Mouse (Mus musculus) brain, embryonic 14.5 days (tissue): ENCODE results near the gene Ociad2. TPM values are rescaled to one million over a fixed set of nuclear protein-coding genes. Genes with fewer than 3 reads are reported as not detected.

Experiments used
- DNase-seq: peaks from one replicate; pipeline ENCODE4 v3.0.0-alpha.2; 2011; ENCODE audit warnings: low read depth
- CTCF ChIP-seq: fragments of 200-500 bp; IDR thresholded peaks from 2 replicates; pipeline ENCODE4 v1.5.1; 2012; ENCODE audit warnings: inconsistent platforms, mild to moderate bottlenecking, moderate library complexity, borderline replicate concordance; ENCODE audit not compliant: insufficient read depth, insufficient read length; ENCODE audit errors: extremely low read depth
- POLR2A ChIP-seq: fragments of 200-500 bp; IDR thresholded peaks from 2 replicates; pipeline ENCODE4 v1.6.1; 2012; ENCODE audit warnings: mild to moderate bottlenecking, inconsistent platforms, borderline replicate concordance; ENCODE audit not compliant: poor library complexity, insufficient read depth, insufficient read length, severe bottlenecking; ENCODE audit errors: extremely low read depth
- polyA plus RNA-seq: library from polyadenylated mRNA; depleted of rRNA; stranded (reverse); fragments of >200 nt; gene quantifications from 2 replicates; pipeline ENCODE4 v1.2.3, GENCODE M21; 2012

The Ociad2 gene
- polyA plus RNA-seq, 1 experiment = 9.3 TPM

DNA sequence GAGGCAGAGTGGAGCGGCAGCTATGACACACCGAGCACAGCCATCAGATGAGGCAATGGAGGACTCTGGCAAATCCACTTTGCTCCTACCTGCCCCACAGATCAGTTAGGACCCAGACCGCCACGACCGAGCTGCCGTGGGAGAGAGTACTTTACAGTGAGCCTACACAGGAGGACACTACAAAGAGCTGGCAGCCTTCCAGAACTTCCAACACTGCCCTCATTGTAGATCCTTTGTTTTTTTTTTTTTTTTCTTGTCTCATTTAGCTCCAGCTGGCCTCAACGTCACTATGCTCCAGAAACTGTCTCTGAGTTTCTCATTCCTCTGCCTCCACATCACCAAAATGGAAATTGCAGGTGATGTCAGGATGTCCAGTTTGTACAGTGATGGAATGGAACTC lies 12.7 kb upstream of the Ociad2 start:
- TF ChIP-seq CTCF (no peak), POLR2A (no peak)
- peak; percentile 63 for DNase-seq

- no peak for TF ChIP-seq POLR2A
- TF ChIP-seq CTCF = no peak
- DNase-seq = no peak
These were observed 11.0 kb upstream of the Ociad2 start for GRCm38 (mm10) chr5:73351796-73352195.

DNA sequence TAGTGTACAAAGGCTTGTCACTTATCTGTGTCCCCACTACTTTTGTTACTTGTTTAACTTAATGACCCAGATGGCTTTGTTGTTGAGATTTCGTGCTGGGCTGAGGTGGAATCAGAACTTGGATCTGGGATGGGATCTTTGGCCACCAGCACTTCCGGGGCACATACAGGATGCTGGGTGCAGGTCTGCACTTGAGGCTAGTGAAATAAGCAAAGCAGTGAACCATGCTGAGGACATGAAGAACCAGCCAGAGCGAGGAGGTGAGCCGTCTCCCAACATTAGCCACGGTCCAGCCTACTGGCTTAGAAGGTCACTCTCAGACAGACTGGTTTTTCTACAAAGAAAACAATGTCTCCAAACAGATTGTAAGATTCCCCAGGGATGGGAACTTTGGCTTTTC lies 8.7 kb upstream of the Ociad2 start:
- no peak for TF ChIP-seq POLR2A
- TF ChIP-seq CTCF = no peak
- no peak for DNase-seq

- TF ChIP-seq CTCF (no peak), POLR2A (no peak)
These were observed 4.4 kb upstream of the Ociad2 start for GRCm38 (mm10) chr5:73345254-73345653.

DNA sequence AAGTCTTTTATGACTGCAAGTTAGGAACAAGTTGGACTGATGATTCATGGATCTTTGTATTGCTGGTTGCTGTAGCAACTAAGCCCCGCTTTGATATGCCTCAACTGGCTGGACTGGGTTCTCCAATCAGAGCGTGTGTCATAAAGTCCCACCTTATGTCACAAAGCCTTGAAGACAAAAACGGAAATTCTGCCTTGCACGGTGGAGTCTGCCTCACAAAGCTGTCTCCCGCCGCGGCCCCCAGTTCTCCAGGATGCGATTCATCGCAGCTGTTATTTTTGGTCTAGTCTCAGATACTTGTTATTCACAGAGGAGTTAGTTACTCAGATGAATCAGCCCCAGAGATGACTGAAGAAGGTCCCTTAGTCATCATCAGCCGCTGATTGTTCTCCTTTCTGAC lies 3.5 kb upstream of the Ociad2 start:
- no peak for TF ChIP-seq CTCF
- TF ChIP-seq POLR2A = no peak
- DNase-seq = peak; percentile 75

More at GRCm38 (mm10) chr5:73345254-73345653, 4.4 kb upstream of the Ociad2 start:
- DNase-seq = no peak

DNA sequence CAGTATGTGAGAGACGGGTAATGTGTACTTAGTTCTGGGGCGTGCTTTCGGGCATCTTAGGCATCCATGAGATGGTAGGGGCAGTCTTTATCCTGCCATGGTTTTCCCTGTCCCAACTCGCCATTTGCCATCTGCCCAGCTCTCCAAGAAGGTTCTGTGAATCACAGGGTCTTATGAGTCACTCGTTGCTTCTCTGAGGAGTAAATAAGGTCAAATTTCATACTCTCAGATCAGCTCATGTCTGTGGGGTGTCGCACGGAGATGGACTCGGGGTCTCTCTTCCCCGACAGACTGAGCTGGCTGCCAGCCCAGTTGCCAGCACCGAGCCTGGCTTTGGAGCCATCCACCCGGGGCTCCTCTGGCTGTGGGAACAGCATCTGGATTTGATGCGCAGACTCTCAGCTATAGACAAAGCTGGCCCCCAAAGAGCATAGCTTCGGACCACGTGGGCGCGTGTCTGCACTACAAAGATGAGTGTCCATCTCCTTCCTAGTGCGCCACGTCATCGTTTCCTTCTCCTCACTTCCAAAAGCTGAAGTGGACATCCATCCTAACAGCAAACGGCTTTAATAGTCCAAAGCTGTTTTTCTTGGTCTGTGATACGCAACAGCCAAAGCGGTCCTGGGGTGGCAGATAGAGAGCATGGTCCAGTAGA lies 2.0 kb upstream of the Ociad2 start:
- TF ChIP-seq CTCF (no peak), POLR2A (no peak)
- DNase-seq = no peak

DNA sequence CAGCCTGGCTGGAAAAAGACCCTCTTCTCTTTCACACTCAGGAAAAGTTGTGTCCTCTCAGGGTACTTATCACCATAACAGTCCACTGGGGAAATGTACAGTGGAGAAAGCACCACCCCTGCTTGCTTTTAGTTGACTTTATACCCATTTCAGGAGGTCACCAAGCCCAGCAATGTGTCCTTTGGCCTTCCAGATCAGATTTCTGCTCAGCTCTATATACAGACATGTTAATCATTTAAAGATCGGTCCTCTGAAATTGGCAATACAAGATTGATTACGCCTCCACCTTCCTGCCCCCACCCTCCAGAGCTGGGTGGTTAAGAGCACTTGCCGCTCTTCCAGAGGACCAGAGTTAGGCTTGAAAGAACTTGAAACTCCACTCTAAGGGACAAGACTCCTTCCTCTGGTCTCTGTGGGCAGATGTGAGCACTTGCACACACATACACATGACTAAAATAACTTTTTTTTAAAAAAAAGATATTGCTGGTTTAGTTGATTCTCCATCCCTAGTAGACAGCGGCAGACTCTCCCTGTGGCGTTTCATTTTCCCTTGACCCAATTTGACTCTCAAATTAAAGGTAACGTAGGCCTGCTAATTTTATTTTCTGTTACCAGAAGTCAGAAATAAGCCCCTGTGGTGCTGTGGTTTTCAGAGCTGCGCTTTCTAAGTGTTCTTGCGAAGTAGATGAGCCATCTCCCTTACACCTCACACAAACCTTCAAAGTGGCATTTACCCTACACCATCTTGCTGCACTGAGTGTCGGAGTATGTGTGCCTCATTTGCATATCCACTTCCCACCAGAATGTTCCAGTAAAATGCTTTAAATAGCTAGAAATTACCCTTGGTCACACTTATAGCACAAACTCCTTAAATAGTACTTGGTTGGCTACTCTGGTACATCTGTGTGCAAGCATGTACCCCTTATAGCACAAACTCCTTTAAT lies 777 bp downstream of the Ociad2 start:
- TF ChIP-seq POLR2A (no peak), CTCF (no peak)
- no peak for DNase-seq

DNA sequence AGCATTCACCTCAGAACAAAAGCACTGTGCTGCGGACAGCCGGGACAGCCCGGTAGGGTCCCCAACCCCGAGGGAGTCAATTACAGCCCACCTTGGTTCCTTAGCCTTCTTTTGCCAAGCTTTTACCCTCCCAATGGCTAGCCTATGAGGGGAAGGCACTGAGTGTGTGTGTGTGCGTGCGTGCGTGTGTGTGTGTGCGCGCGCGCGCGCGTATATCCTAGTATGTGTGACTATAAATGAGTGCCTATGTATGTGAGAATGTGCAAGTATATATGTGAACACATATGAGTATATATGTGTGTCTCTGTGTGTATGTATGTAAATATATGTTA lies 2.0 kb downstream of the Ociad2 start:
- peak; percentile 65 for DNase-seq
- TF ChIP-seq CTCF = no peak
- TF ChIP-seq POLR2A = no peak

- peak; percentile 76 for DNase-seq
These were observed 2.6 kb downstream of the Ociad2 start for GRCm38 (mm10) chr5:73337961-73338831.

GRCm38 (mm10) chr5:73336448-73336847 lies 4.4 kb downstream of the Ociad2 start:
- DNase-seq = no peak
- no peak for TF ChIP-seq POLR2A
- TF ChIP-seq CTCF = no peak

More at GRCm38 (mm10) chr5:73337961-73338831, 2.6 kb downstream of the Ociad2 start:
- no peak for TF ChIP-seq CTCF
- no peak for TF ChIP-seq POLR2A

DNA sequence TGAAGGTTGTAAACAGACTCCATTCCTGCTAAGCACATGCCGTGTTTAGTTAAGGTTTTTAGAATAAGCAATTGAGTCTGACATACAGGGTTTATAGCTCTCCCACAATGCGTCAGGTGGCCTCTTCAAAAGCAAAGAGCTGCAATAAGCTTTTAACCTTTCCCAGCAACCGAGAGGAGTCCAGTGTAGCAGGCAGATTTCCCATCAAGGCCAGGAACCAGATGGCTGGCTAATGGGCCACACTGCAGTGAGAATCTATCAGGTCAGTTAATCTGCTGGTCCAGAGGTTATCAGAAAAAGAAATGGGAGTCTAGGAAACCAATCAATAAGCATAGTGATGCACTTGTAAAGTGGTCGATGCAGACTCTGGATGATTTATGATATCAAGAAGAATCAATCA lies 9.8 kb downstream of the Ociad2 start:
- TF ChIP-seq POLR2A = no peak
- TF ChIP-seq CTCF = no peak
- peak; percentile 44 for DNase-seq

DNA sequence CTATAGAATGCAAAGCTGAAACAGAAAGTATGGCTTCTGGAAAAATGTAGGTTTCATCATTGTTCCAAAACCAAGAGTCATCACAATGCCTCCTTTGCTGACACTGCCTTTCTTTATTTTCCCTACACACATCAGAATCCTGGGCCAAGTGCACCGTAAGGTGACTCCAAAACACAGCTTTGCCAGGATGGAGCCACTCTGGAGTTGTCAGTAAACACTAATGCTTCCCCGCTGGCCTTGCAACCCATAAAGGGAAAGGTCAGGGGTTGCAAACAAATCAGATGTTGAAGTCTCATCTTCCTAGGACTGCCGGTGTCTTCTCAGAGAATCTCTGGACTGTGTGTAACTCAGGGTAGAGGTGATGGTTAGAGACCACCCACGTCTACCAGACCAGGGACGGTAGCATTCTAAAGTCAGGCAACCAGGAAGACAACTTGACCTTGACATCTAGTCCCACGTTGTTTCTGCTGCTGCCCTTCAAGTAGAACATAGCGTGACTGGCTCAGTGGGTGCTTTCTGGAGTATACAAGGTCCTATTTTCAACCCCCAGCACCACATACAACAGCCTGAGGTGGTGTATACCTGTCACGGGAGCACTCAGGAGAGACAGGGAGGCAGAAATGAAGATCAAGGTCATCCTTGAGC lies 16.2 kb downstream of the Ociad2 start:
- no peak for TF ChIP-seq CTCF
- TF ChIP-seq POLR2A = no peak
- DNase-seq = no peak
